Mouse (Mus musculus) neural tube, embryonic 14.5 days (tissue): ENCODE results near the gene Pcsk2. TPM values are rescaled to one million over a fixed set of nuclear protein-coding genes. Genes with fewer than 3 reads are reported as not detected.

ENCODE experiments used
- ATAC-seq: fragments of 200-750 bp; cut with Nextera tagmentation; 2 replicates; pipeline ENCODE4 v1.8.0; 2017; ENCODE audit warnings: low read depth, mild to moderate bottlenecking, moderate TSS enrichment, moderate library complexity
- H3K27ac ChIP-seq: fragments of 300-500 bp; sonication (generic); 2 replicates; pipeline ENCODE4 v1.5.1; 2014; ENCODE audit warnings: low read depth, mild to moderate bottlenecking, control low read depth, low read length, moderate library complexity, mixed read lengths
- H3K27me3 ChIP-seq: fragments of 300-500 bp; sonication (generic); 2 replicates; pipeline ENCODE4 v1.6.1; 2014; ENCODE audit warnings: low read length; ENCODE audit not compliant: control insufficient read depth, insufficient read depth
- H3K36me3 ChIP-seq: fragments of 300-500 bp; sonication (generic); 2 replicates; pipeline ENCODE4 v1.6.1; 2014; ENCODE audit warnings: low read length, mixed read lengths; ENCODE audit not compliant: control insufficient read depth, insufficient read depth
- H3K4me1 ChIP-seq: fragments of 300-500 bp; sonication (generic); 2 replicates; pipeline ENCODE4 v1.6.1; 2014; ENCODE audit warnings: low read length; ENCODE audit not compliant: control insufficient read depth, insufficient read depth
- H3K4me2 ChIP-seq: fragments of 300-500 bp; sonication (generic); 2 replicates; pipeline ENCODE4 v1.6.1; 2014; ENCODE audit warnings: mild to moderate bottlenecking, low read depth, low read length, control low read depth
- H3K4me3 ChIP-seq: fragments of 300-500 bp; sonication (generic); 2 replicates; pipeline ENCODE4 v1.5.1; 2014; ENCODE audit warnings: low read depth, low read length, control low read depth, mixed read lengths
- H3K9ac ChIP-seq: fragments of 300-500 bp; sonication (generic); replicated peaks from 2 replicates; pipeline ENCODE4 v1.6.1; 2014; ENCODE audit warnings: low read depth, mild to moderate bottlenecking, control low read depth, low read length, mixed read lengths
- H3K9me3 ChIP-seq: fragments of 300-500 bp; sonication (generic); 2 replicates; pipeline ENCODE4 v1.6.1; 2016; ENCODE audit warnings: low read length; ENCODE audit not compliant: control insufficient read depth
- WGBS: fragments of 180-500 bp; shearing (Covaris S2); extraction: QIAGEN DNeasy Blood & Tissue Kit; methylation state at CpG from one replicate; pipeline ENCODE4 v1.1.7; 2014; 5-methylcytosine and 5-hydroxymethylcytosine counted together
- polyA plus RNA-seq: library from polyadenylated mRNA; unstranded; fragments of >200 nt; fragmentation: Nextera tagmentation; extraction: Ambion mirVana; gene quantifications from 2 replicates; pipeline ENCODE4 v1.2.1, GENCODE M21; 2014

Pcsk2 gene
- polyA plus RNA-seq, 1 experiment from 2014 or later = 37.4 TPM

DNA sequence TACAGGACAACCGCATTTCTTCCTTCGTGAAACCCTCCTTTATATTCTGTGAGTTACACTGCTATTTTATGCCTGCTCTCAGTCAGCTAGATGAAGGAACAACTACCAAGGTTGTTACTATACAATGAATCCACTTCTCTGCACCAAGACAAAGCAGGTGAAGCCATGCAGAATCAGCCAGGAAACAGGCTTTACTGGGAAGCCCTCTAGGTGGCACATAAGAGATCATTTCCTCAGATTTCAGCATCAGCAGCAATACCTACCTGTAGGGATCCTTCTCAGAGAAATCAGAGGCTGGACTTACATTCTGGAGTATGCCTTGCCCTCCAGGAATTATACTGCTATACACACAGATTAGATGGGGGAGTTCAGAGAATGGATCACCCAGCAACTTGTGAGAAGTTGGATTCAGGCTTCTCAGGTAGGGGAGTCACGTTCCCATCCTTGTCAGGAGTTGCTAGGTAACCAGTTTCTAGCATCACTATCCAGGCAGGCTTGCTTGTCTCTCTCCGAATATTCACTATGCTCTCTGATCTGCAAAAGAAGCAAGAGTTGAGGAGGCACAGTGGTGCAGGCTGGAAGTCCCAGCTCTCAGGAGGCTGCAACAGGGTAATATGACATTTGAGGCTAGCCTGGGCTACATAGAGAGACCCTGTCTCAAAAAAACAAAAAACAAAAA, 250.5 kb downstream of the Pcsk2 start:
- no peaks in the 10 kb centered on the region for H3K36me3 ChIP-seq
- no peak for ATAC-seq
- no peak overlapping the region for H3K27ac ChIP-seq
- H3K4me1 ChIP-seq = no peaks in the 10 kb centered on the region
- no peaks in the 10 kb centered on the region for H3K27me3 ChIP-seq
- H3K4me3 ChIP-seq = no peak overlapping the region
- H3K9me3 ChIP-seq = no peaks in the 10 kb centered on the region
- WGBS = 78% methylated on average over 4 of the region's 4 CpGs
- H3K9ac ChIP-seq = no peak overlapping the region
- H3K4me2 ChIP-seq = no peak overlapping the region

GRCm38 (mm10) chr2:143801097-143801496, 255.1 kb downstream of the Pcsk2 start:
- WGBS = 82% methylated on average over 5 of the region's 5 CpGs
- Histone ChIP-seq H3K27ac (no peak overlapping the region), H3K9ac (no peak overlapping the region), H3K36me3 (no peaks in the 10 kb centered on the region), H3K4me1 (no peaks in the 10 kb centered on the region), H3K4me2 (no peak overlapping the region), H3K27me3 (no peaks in the 10 kb centered on the region), H3K9me3 (no peaks in the 10 kb centered on the region), H3K4me3 (no peak overlapping the region)
- ATAC-seq = no peak

- Histone ChIP-seq H3K9ac (no peak overlapping the region), H3K27ac (no peak overlapping the region), H3K4me2 (no peak overlapping the region), H3K27me3 (no peaks in the 10 kb centered on the region), H3K9me3 (no peaks in the 10 kb centered on the region), H3K36me3 (no peaks in the 10 kb centered on the region), H3K4me1 (no peaks in the 10 kb centered on the region), H3K4me3 (no peak overlapping the region)
- 70% methylated on average over 15 of the region's 15 CpGs for WGBS
- ATAC-seq = no peak
Measured at GRCm38 (mm10) chr2:143806140-143806923, 260.4 kb downstream of the Pcsk2 start.

- H3K27me3 ChIP-seq = no peaks in the 10 kb centered on the region
- H3K27ac ChIP-seq = no peak overlapping the region
- no peaks in the 10 kb centered on the region for H3K9me3 ChIP-seq
- no peaks in the 10 kb centered on the region for H3K36me3 ChIP-seq
- ATAC-seq = no peak
- H3K4me1 ChIP-seq = no peaks in the 10 kb centered on the region
- WGBS = 62% methylated on average over 9 of the region's 9 CpGs
- H3K4me3 ChIP-seq = no peak overlapping the region
- no peak overlapping the region for H3K9ac ChIP-seq
- H3K4me2 ChIP-seq = no peak overlapping the region
Measured at GRCm38 (mm10) chr2:143806924-143807664, 261.1 kb downstream of the Pcsk2 start.

GRCm38 (mm10) chr2:143808789-143809188, 262.8 kb downstream of the Pcsk2 start:
- H3K27ac ChIP-seq = no peak overlapping the region
- H3K36me3 ChIP-seq = no peaks in the 10 kb centered on the region
- no peak overlapping the region for H3K9ac ChIP-seq
- WGBS = 71% methylated on average over 5 of the region's 5 CpGs
- H3K9me3 ChIP-seq = no peaks in the 10 kb centered on the region
- no peak overlapping the region for H3K4me2 ChIP-seq
- no peaks in the 10 kb centered on the region for H3K27me3 ChIP-seq
- H3K4me3 ChIP-seq = no peak overlapping the region
- no peak for ATAC-seq
- H3K4me1 ChIP-seq = no peaks in the 10 kb centered on the region

- 56% methylated on average over 4 of the region's 4 CpGs for WGBS
- no peak for ATAC-seq
- no peak overlapping the region for H3K4me2 ChIP-seq
- H3K36me3 ChIP-seq = no peaks in the 10 kb centered on the region
- no peaks in the 10 kb centered on the region for H3K27me3 ChIP-seq
- no peak overlapping the region for H3K27ac ChIP-seq
- no peaks in the 10 kb centered on the region for H3K4me1 ChIP-seq
- H3K4me3 ChIP-seq = no peak overlapping the region
- H3K9ac ChIP-seq = no peak overlapping the region
- H3K9me3 ChIP-seq = no peaks in the 10 kb centered on the region
Measured at GRCm38 (mm10) chr2:143812262-143812661, 266.3 kb downstream of the Pcsk2 start.

DNA sequence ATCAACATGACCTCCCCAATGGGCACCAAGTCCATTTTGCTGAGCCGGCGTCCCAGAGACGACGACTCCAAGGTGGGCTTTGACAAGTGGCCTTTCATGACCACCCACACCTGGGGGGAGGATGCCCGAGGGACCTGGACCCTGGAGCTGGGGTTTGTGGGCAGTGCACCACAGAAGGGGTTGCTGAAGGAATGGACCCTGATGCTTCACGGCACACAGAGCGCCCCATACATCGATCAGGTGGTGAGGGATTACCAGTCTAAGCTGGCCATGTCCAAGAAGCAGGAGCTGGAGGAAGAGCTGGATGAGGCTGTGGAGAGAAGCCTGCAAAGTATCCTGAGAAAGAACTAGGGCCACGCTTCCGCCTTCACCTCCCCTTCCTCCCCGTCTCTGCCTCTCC, 267.5 kb downstream of the Pcsk2 start:
- Histone ChIP-seq H3K27me3 (no peaks in the 10 kb centered on the region), H3K27ac (no peak overlapping the region), H3K4me1 (no peaks in the 10 kb centered on the region), H3K4me2 (no peak overlapping the region), H3K36me3 (no peaks in the 10 kb centered on the region), H3K4me3 (no peak overlapping the region), H3K9ac (no peak overlapping the region), H3K9me3 (no peaks in the 10 kb centered on the region)
- 94% methylated on average over 11 of the region's 11 CpGs for WGBS
- no peak for ATAC-seq

DNA sequence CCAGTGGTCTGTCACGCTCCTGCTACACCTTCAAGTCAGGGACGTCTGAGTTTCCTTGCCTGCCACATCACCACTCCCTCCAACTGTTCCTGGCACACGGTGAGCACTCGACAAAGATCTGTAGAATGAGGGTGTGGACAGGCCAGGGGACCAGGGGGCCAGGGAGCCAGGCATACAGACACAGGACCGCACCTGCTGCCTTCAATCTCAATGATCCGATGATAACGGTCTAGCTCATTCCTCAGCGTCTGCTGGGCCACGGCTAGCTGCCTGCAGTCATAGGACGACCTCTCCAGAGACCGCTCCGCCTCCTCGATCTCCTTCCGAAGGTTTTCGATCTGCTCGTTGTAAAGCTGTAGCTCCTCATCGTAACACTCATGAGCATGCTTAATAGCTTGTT, 285.7 kb downstream of the Pcsk2 start:
- H3K27ac ChIP-seq = no peak overlapping the region
- no peaks in the 10 kb centered on the region for H3K27me3 ChIP-seq
- H3K36me3 ChIP-seq = no peaks in the 10 kb centered on the region
- no peaks in the 10 kb centered on the region for H3K4me1 ChIP-seq
- ATAC-seq = no peak
- no peak overlapping the region for H3K4me2 ChIP-seq
- H3K9ac ChIP-seq = no peak overlapping the region
- WGBS = 72% methylated on average over 17 of the region's 17 CpGs
- no peaks in the 10 kb centered on the region for H3K9me3 ChIP-seq
- no peak overlapping the region for H3K4me3 ChIP-seq

DNA sequence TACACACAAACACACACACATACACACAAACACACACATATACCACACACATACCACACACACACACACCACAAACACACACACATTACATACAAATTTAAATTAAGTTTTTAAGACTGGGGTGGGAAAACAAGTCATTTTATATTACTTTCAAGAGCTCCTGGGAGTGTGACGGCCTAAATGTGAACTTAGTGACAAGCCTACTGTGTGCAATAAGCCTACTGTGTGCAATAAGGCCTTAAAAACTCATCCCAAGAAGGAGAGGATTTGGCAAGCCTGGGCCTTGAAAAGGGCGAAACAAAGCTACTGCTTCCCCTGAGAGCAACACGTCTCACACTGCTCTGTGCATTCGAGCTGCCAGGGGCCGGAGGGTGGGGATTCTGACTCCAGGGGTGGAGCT, 286.8 kb downstream of the Pcsk2 start:
- Histone ChIP-seq H3K9me3 (no peaks in the 10 kb centered on the region), H3K27ac (no peak overlapping the region), H3K27me3 (no peaks in the 10 kb centered on the region), H3K36me3 (no peaks in the 10 kb centered on the region), H3K4me3 (no peak overlapping the region), H3K9ac (no peak overlapping the region), H3K4me1 (0 out of 2 replicates have a peak, but pooled peaks cover 2% of the 10 kb centered on the region), H3K4me2 (no peak overlapping the region)
- no peak for ATAC-seq
- WGBS = 75% methylated on average over 5 of the region's 5 CpGs
